Mouse (Mus musculus) stomach, embryonic 14.5 days (tissue): ENCODE measurements at regions not wholly inside any gene's neighbourhood (a gene's known extent, or its start where the extent isn't known, plus 50 kb on each side); places are given as distances from the start of the nearest gene placed in this dataset.

Experiments used
- ATAC-seq: fragments of 200-750 bp; cut with Nextera tagmentation; 2 replicates; pipeline ENCODE4 v1.8.0; 2017; ENCODE audit warnings: low read depth, moderate TSS enrichment; ENCODE audit not compliant: insufficient number of reproducible peaks, insufficient read depth, low FRiP score
- H3K27ac ChIP-seq: fragments of 300-500 bp; sonication (generic); 2 replicates; pipeline ENCODE4 v1.5.1; 2014; ENCODE audit warnings: mild to moderate bottlenecking, low read length, moderate library complexity, mixed read lengths
- H3K27me3 ChIP-seq: fragments of 300-500 bp; sonication (generic); 2 replicates; pipeline ENCODE4 v1.6.1; 2014; ENCODE audit warnings: low read length, control low read depth, mixed read lengths; ENCODE audit not compliant: control insufficient read depth, insufficient read depth
- H3K36me3 ChIP-seq: fragments of 300-500 bp; sonication (generic); 2 replicates; pipeline ENCODE4 v1.6.1; 2014; ENCODE audit warnings: mild to moderate bottlenecking, control low read depth, low read length, moderate library complexity, mixed read lengths; ENCODE audit not compliant: control insufficient read depth, insufficient read depth
- H3K4me1 ChIP-seq: fragments of 300-500 bp; sonication (generic); 2 replicates; pipeline ENCODE4 v1.6.1; 2014; ENCODE audit warnings: low read length, control low read depth, mixed read lengths; ENCODE audit not compliant: control insufficient read depth, insufficient read depth
- H3K4me2 ChIP-seq: fragments of 300-500 bp; sonication (generic); replicated peaks from 2 replicates; pipeline ENCODE4 v1.6.1; 2014; ENCODE audit warnings: low read depth, low read length, control low read depth
- H3K4me3 ChIP-seq: fragments of 300-500 bp; sonication (generic); 2 replicates; pipeline ENCODE4 v1.5.1; 2014; ENCODE audit warnings: low read depth, low read length, control low read depth
- H3K9ac ChIP-seq: fragments of 300-500 bp; sonication (generic); replicated peaks from 2 replicates; pipeline ENCODE4 v1.6.1; 2014; ENCODE audit warnings: low read depth, mild to moderate bottlenecking, control low read depth, low read length, moderate library complexity, mixed read lengths
- H3K9me3 ChIP-seq: fragments of 300-500 bp; sonication (generic); 2 replicates; pipeline ENCODE4 v1.6.1; 2016; ENCODE audit warnings: low read depth, low read length, control low read depth; ENCODE audit not compliant: control insufficient read depth
- WGBS: fragments of 180-500 bp; shearing (Covaris S2); extraction: QIAGEN DNeasy Blood & Tissue Kit; methylation state at CpG from one replicate; pipeline ENCODE4 v1.1.7; 2014; 5-methylcytosine and 5-hydroxymethylcytosine counted together

- no peaks in the 10 kb centered on the region for H3K9me3 ChIP-seq
- 68% methylated on average over 4 of the region's 4 CpGs for WGBS
- no peaks in the 10 kb centered on the region for H3K27me3 ChIP-seq
- H3K36me3 ChIP-seq = no peaks in the 10 kb centered on the region
- H3K9ac ChIP-seq = no peak overlapping the region
- H3K4me3 ChIP-seq = no peak overlapping the region
- H3K4me2 ChIP-seq = no peak overlapping the region
- H3K4me1 ChIP-seq = peaks cover 8% of the 10 kb centered on the region; the same call in 1 of the 2 replicates
- H3K27ac ChIP-seq = no peak overlapping the region
- no peak for ATAC-seq
Observed at GRCm38 (mm10) chr9:120802646-120803045, 126.4 kb upstream of the Ctnnb1 start.

DNA sequence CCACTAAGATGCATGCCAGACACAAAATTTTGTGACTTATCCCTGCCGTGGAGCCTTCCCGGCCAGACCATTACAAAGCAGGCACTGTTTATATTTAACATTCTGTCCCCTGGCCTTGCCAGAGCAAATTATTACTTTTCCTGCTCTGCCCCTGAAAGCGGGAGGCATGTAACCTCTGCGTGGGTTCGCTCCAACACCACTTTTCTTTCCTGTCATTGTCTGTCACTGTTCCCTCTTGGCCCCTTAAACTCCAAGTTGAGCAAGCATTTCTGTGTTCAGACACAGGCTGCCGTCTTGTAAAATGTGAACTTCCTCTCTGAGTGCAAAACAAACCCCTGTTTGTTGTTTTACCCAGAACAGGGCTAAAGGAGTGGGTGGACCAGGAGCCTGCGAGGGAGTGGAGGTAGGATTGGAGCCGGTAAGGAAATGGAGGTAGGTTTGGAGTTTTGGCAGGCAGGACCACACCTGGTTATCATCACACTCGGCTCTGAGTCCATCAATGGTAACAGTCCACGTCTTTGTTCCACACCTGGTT, 124.2 kb upstream of the Ctnnb1 start:
- no peak overlapping the region for H3K9ac ChIP-seq
- H3K27ac ChIP-seq = no peak overlapping the region; the same call in 1 of the 2 replicates
- H3K4me2 ChIP-seq = no peak overlapping the region
- 0 out of 2 replicates have a peak, but pooled peaks cover 6% of the 10 kb centered on the region for H3K4me1 ChIP-seq
- H3K9me3 ChIP-seq = no peaks in the 10 kb centered on the region
- no peak; the same call in 1 of the 2 replicates for ATAC-seq
- WGBS = 14% methylated on average over 10 of the region's 10 CpGs
- H3K27me3 ChIP-seq = no peaks in the 10 kb centered on the region
- no peaks in the 10 kb centered on the region for H3K36me3 ChIP-seq
- H3K4me3 ChIP-seq = no peak overlapping the region

DNA sequence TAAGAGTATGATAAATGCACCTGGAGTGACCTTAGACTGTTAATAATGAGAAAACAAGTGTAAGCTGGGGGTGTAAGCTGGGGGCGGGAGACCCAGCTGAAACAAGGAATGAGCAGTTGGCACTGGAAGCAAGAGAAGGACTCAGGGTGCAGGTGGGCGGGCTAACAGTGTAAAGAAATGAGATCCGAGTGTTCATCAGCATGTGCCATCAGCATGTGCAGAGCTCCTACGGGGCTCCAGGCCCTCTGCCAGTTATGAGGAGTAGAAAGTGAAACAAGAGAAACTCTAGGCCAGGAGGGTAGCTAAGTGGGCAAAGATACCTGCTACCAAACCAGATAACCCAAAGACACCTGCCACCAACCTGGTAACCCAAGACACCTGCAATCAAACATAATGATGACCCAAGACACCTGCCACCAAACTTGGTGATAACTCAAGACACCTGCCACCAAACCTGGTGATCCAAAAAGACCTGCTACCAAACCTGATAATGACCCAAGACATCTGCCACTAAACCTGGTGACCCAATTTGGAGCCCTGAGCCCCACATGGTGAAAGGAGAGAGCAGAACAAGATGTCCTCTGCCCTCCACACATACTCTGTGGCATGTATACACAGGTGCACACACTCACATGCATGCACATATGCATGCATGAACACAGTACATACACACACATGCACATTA, 120.1 kb upstream of the Ctnnb1 start:
- H3K27ac ChIP-seq = no peak overlapping the region
- WGBS = 33% methylated on average over 4 of the region's 4 CpGs
- H3K27me3 ChIP-seq = no peaks in the 10 kb centered on the region
- no peak overlapping the region for H3K4me3 ChIP-seq
- no peak overlapping the region for H3K4me2 ChIP-seq
- no peaks in the 10 kb centered on the region for H3K9me3 ChIP-seq
- H3K36me3 ChIP-seq = no peaks in the 10 kb centered on the region
- ATAC-seq = no peak
- H3K9ac ChIP-seq = no peak overlapping the region
- peaks cover 19% of the 10 kb centered on the region; the same call in 1 of the 2 replicates for H3K4me1 ChIP-seq

DNA sequence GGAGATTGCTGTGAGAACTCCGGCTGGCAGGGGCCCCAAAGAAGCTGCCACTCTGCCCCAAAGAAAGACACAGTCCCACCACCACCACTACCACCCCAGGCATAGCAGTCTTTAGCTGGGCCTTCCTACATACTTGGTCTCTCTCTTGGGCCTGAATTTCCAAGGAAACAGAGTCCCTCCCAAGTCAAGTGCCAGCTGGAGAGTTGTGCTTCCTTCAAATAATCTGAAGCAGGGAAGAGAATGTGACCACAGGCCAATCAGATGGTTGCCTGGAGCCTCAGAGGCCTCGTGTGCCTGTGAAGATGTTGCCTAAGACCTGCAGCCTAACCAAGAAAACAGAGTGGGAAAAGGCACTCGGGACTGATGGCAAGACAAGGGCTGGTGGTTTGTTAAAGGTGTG, 117.5 kb upstream of the Ctnnb1 start:
- Histone ChIP-seq H3K27ac (no peak overlapping the region), H3K4me3 (no peak overlapping the region), H3K36me3 (no peaks in the 10 kb centered on the region), H3K4me1 (peaks cover 17% of the 10 kb centered on the region; the same call in 1 of the 2 replicates), H3K9ac (no peak overlapping the region), H3K4me2 (no peak overlapping the region), H3K9me3 (no peaks in the 10 kb centered on the region), H3K27me3 (no peaks in the 10 kb centered on the region)
- ATAC-seq = no peak
- WGBS = 72% methylated on average over 3 of the region's 3 CpGs

- Histone ChIP-seq H3K4me2 (peak overlapping the region; percentile 30), H3K27me3 (no peaks in the 10 kb centered on the region), H3K9ac (no peak overlapping the region), H3K4me1 (peaks cover 15% of the 10 kb centered on the region; the same call in 1 of the 2 replicates), H3K4me3 (peak overlapping the region; percentile 17; the same call in 1 of the 2 replicates), H3K27ac (no peak overlapping the region), H3K36me3 (no peaks in the 10 kb centered on the region), H3K9me3 (no peaks in the 10 kb centered on the region)
- WGBS = 48% methylated on average over 17 of the region's 17 CpGs
- ATAC-seq = peak; percentile 61
Observed at GRCm38 (mm10) chr9:120812667-120813210, 116.3 kb upstream of the Ctnnb1 start.

- H3K36me3 ChIP-seq = no peaks in the 10 kb centered on the region
- H3K9me3 ChIP-seq = no peaks in the 10 kb centered on the region
- H3K27me3 ChIP-seq = no peaks in the 10 kb centered on the region
- no peak overlapping the region for H3K27ac ChIP-seq
- no peak overlapping the region for H3K4me3 ChIP-seq
- 74% methylated on average over 4 of the region's 4 CpGs for WGBS
- no peak overlapping the region for H3K9ac ChIP-seq
- ATAC-seq = no peak
- peaks cover 13% of the 10 kb centered on the region; the same call in 1 of the 2 replicates for H3K4me1 ChIP-seq
- H3K4me2 ChIP-seq = no peak overlapping the region
Observed at GRCm38 (mm10) chr9:120814286-120814685, 114.7 kb upstream of the Ctnnb1 start.

DNA sequence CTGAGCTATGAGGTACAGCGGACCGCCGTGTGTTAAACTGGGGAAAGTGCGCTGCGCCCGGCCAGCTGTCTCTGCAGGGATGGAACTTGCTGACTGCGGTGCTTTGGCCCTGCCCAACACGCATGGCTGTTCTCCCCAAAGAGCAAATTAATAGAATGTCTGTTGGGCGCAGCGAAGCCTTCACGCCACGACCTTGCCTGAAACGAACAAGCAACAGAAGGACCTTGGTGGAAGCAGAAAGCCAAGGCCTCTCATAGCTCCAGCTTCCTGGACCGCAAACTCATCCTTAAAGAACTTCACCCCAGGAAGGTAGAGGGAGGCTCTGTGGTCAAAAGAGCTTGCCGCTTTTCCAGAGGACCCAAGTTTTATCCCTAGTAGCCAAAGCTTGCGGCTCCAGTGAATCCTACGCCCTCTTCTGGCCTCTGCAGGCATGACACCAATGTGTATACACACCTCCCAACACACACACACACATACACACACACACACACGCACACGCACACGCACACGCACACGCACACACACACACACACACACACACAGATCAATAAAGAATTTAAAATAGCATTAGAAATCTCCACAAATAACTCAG, 110.2 kb upstream of the Ctnnb1 start:
- Histone ChIP-seq H3K36me3 (no peaks in the 10 kb centered on the region), H3K27me3 (no peaks in the 10 kb centered on the region), H3K4me1 (no peaks in the 10 kb centered on the region), H3K9me3 (no peaks in the 10 kb centered on the region), H3K4me3 (no peak overlapping the region), H3K4me2 (no peak overlapping the region), H3K9ac (no peak overlapping the region), H3K27ac (no peak overlapping the region)
- ATAC-seq = no peak
- WGBS = 87% methylated on average over 22 of the region's 22 CpGs

GRCm38 (mm10) chr9:120820892-120821291, 108.1 kb upstream of the Ctnnb1 start:
- H3K4me2 ChIP-seq = no peak overlapping the region
- no peaks in the 10 kb centered on the region for H3K36me3 ChIP-seq
- H3K4me1 ChIP-seq = no peaks in the 10 kb centered on the region
- WGBS = 73% methylated on average over 6 of the region's 6 CpGs
- H3K9ac ChIP-seq = no peak overlapping the region
- no peaks in the 10 kb centered on the region for H3K27me3 ChIP-seq
- H3K27ac ChIP-seq = no peak overlapping the region
- no peak overlapping the region for H3K4me3 ChIP-seq
- ATAC-seq = no peak
- no peaks in the 10 kb centered on the region for H3K9me3 ChIP-seq
